Mouse (Mus musculus): Measurements from ENCODE around the gene Fat3.

DNA sequence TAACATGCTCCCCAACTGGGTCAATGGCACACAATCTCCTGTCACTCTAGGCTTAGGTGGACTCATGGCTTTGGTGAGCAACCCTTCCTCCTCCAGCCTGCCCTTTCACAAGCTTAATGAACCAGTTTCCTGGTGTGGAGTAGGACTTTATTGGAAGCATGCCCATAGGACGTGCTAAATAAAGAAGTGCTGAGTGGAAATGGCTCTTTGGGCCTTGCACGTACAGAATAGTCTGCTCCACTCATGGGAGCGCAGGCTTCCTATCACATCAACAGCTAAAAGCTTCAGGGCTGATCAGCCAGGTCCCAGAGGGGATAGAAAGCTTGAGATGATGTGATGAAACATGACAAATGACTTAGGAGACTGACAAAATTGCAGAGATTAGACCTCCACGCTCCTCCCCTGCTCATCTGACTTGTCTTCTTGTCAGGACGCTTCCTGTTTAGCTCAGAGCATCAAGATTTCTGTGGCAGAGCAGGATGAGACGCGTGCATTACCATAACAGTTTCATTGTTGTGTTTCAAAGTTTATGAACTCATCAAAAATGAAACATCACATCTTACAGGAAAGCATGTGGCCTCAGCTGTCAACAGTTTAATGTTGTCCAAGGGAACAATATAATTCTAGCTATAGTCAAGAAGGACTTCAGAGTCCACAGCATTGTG lies 386.1 kb downstream of the Fat3 start:
- TF ChIP-seq CTCF (IDR thresholded peaks at IDR 0.05; ENCODE audit: low read depth): no peak
- no peak for TF ChIP-seq EP300 (optimal IDR thresholded peaks at IDR 0.05)
